Mouse (Mus musculus) CD4-positive helper T cell, adult 2 months (primary cell): ENCODE measurements around the gene Axl.

Experiments
- DNase-seq: peaks from one replicate; pipeline ENCODE4 v3.0.0-alpha.2; 2012; ENCODE audit warnings: low read depth, missing footprints, low spot score

The Axl gene

DNA sequence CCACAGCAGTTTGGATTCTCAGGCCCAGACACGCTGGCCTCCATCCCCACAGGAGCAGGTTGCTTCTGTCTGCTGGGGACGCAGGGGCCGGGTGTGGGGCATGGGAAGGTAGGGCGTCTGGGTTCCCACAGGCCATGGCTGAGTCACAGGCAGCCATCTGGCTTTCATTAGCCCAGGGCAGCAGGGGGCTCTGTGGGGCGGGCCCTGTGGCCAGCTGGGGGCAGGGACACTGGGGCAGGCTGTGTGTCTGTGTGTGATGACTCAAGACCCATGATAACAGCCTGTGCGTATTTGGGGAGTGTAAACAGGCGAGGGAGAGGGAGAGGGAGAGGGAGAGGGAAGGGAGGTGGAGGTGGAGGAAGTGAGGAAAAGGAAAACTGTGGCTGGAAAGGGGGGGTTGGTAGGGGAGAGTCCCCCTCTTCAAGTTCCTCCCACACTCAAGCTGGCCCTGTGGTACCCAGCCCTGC lies 76.7 kb downstream of the Axl start:
- DNase-seq: no peak

DNA sequence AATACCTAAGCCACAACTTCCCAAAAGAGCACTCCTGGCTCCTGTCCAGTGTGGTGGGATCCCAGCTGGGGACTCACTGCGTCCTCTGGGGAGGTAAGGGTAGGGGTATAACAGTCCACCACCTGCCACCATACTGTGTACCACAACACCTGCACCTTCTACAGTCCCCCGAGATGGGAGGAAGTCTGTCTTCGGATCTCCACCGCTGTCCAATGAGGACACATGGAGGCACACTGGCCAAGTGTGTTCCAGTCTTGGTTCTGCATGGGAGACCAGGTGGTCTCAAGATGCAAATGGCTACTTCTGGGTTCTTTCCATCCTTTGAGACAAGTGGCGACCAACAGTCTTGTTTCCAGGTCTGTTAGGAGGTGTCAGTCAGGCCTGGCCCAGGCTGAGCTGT lies 77.3 kb downstream of the Axl start:
- DNase-seq: no peak

DNA sequence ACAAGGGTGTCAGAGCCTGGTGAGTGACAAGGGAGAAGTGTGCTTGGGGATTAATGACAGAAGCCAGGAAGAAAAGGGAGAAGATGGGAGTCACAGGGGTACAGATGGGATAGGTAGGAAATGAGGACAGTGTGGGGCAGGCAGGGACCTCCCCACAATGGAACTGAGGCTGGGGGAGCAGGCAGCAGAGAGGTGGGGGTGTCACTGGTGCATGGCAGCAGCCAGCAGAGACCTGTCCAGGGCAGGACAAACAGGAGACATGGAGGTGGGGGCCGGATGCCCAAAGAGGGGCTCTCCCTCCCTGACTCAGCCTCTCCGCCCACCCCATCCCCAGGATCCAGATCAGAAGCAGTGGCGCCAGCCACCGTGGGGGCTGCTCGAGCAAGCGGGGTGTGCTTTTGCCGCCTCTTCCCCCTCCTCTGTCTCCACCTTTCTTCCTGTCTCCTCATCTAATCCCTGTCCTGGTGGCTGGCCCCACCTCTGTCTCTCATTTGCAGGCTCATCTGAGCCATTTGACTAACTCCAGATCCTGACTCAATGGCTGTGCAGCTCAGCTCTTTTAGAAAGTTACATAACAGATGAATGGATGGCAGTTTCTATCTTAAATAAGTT lies 77.9 kb downstream of the Axl start:
- DNase-seq: peak; percentile 30

DNA sequence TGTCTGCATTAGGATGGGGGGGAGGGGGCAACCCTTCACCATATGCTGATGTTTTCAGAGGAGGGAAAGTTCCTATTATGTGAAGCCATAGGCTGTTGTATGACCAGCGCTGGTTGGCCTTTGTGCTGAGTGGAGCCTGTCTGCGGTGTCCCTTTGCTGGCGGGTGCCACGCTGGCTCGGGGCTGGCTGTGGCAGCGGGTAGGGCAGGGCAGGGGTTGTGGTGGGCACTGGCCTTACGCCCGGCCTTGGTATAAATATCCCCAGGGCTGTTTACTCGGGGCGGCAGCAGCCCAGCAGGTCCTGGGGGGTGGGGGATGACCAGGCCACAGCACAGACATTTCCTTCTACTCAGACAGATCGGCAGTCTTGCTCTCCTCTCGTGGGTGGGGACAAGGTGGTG lies 78.5 kb downstream of the Axl start:
- DNase-seq: no peak

DNA sequence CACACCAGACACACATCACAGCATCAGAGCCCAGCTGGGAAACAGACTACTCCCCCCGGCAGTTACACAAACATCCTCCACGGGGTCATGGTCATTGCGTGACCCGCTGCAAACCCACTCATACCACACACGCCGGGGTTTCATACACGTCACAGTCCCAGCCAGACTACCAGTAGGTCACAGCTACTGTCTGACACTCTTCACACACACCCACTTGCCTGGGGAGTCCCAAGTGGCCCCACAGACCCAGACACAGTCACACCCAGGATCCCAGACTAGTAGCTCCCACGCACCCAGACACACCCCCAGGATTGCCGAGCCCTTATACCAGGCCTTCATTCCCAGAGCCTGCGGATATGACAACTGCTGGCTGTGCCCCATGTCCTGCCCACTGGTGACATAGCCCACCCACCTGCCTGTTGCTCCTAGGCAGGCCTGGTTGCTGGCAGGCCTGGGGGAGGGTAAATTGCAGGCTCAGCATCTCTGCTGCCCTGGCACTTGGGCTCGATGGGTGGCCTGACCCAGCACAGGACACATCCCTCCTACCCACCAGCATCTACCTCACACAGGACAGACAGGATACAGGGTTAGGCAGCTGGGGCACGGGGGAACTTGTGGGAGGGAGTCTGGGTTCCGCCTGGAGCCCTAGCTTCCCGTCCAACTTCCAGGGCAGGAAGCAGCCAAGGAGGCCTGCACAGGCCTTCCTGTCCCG lies 80.8 kb downstream of the Axl start:
- peak; percentile 55 for DNase-seq
